Mouse (Mus musculus) layer of hippocampus, adult 8-10 months (tissue): ENCODE measurements around the gene Dap. TPM values are rescaled to one million over a fixed set of nuclear protein-coding genes. Genes with fewer than 3 reads are reported as not detected.

Experiments
- DNase-seq, 2 experiments: peaks; one replicate each; pipeline ENCODE4 v3.0.0; 2022; ENCODE audit warnings: low spot score in 2 of 2
- total RNA-seq, 4 experiments: library from RNA; stranded (reverse); gene quantifications; 2 replicates each; pipeline ENCODE4 v1.2.4; 2022

Gene Dap
- total RNA-seq, 4 experiments from 2014 or later: 6.2 to 13.5 (median 8.9) TPM

DNA sequence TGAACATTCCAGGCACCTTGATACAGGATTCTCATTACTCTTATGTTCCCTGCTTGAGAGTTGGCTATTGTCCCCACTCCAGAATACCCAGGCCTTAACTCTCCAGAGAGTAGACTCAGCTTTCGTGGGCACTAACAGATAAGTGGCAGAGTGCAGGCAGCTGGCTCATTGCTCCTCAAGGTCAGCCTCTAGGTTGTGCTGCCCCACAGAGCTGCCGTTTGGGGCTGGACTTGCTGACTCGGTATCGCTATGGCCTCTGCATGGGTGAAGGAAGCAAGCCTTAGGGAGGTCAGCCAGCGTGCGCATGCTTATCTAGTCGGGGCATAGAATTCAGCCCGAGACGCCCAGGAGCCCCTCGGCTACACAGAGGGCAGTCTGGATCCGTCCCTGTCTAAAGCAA is 13.3 kb downstream of the Dap start:
- DNase-seq: no peak

GRCm38 (mm10) chr15:31237898-31238297 is 13.8 kb downstream of the Dap start:
- no peak for DNase-seq

- DNase-seq: no peak
These were observed 14.5 kb downstream of the Dap start for GRCm38 (mm10) chr15:31238611-31239010.

DNA sequence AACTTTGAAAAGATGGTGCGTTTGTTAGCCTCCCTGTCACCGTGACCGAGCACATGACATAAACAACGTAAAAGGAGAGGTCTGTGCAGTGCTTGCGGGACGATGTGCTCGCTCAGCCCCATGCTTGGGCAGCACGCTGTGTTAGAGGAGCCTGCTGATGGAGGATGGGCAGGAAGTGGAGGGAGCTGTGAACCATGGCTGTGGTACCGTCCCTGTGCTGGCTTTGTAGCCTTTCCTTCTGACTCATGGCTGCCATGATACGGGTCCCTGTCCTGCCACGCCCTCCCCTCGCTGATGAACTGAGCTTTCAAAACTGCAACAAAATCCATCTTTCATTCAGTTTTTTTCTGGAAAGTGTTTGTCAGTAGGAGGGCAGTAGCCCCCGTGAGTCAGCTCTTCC is 15.6 kb downstream of the Dap start:
- DNase-seq: no peak

DNA sequence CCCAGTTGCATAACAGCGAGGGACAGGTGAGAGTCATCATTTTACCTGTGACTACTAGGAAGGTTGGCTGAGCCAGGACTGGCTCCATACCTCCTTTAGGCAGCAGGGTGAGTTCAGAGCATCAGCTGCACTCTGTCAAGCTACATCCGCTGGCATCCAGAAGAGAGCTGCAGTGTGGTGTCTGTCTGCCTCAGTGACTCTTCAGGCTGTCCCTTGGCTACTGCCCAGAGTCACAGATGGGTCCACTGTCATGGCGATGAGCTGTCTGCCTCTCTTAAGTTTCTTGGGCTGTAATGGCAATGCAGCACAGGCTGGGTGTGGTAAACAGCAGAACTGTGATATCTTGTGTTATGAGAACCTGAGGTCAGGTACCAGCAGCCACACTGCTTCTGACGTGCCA is 16.1 kb downstream of the Dap start:
- no peak for DNase-seq

- no peak for DNase-seq
These were observed 19.1 kb downstream of the Dap start for GRCm38 (mm10) chr15:31243260-31243659.

GRCm38 (mm10) chr15:31244696-31245445 is 20.8 kb downstream of the Dap start:
- no peak for DNase-seq

DNA sequence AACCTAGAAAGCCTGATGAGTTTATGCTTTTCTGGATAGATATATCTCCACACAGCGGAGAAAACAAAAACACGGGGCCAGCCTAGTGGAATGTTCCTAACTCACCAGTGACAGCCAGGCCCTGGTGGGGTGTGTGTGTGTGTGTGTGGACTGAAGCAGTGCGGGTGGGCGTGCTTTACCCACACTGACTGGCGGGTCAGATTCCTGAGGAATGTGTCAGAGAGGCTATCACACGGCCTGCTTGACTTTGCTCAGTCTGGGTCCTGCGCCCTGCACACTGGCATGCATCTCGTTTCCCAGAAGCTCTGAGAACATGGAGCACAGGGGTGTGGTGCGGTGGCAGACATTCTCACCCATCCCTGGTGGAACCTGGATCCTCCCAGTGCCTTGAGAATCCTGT is 21.8 kb downstream of the Dap start:
- no peak for DNase-seq

DNA sequence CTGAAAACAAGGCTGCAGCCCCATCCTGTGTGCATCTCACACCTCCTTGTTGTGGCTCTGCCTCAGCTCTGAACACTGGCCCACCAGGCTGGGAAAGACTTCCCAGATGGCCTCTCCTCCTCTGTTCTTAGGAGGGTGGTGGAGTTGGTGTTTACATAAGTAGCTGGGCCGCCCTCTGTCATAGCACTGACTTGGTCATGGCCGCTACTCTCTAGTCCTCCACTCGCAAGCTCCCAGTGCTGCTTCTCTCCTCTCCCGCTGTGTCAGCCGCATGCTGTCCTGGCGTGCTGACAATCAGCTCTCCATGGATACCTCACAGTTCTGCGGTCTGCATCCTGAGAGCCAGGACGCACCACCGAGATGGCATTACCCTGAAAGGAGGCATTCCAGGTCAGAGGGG is 22.9 kb downstream of the Dap start:
- DNase-seq: no peak

GRCm38 (mm10) chr15:31248882-31249281 is 24.8 kb downstream of the Dap start:
- no peak for DNase-seq

DNA sequence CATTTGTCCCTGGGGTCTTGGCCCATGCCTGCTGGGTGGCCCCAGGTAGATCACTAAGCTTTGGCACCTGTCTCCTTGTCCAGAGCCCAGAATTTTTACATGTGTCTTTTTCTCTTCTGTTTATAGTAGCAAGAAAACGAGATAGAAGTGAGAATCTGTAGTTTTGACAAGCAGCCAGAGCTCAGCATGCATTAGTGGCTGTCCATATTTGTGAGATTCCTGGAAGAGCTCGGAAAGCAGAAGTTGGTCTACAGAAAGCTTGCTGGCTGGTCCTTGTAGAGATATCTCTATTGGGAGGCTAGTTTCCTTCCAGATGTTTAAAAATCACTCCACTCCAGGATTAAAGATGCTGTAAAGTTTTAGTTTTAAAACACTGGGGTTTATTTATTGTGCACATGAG is 25.9 kb downstream of the Dap start:
- DNase-seq: no peak

DNA sequence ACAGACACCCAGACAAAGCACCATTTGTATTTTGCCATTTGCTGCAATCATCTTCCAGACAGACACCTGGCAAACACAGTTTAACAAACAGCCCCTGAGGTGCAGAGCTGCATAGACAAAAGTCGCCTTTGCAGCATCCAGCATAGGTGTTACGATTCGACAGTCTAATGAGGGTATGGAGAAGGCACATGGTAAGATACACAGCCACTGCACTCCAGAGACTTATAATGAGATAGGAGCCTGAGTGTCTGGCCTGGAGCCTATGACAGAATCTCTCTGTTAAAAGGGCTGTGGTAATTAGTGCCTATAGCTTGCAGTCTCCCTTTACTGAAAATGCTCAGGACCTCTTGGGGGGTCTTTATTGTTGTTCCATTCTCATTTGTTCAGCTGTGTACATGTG is 26.6 kb downstream of the Dap start:
- no peak for DNase-seq

- DNase-seq: no peak
These were observed 27.1 kb downstream of the Dap start for GRCm38 (mm10) chr15:31251189-31251588.

- DNase-seq: no peak
These were observed 28.6 kb downstream of the Dap start for GRCm38 (mm10) chr15:31252590-31253311.

GRCm38 (mm10) chr15:31253380-31253779 is 29.3 kb downstream of the Dap start:
- no peak for DNase-seq

DNA sequence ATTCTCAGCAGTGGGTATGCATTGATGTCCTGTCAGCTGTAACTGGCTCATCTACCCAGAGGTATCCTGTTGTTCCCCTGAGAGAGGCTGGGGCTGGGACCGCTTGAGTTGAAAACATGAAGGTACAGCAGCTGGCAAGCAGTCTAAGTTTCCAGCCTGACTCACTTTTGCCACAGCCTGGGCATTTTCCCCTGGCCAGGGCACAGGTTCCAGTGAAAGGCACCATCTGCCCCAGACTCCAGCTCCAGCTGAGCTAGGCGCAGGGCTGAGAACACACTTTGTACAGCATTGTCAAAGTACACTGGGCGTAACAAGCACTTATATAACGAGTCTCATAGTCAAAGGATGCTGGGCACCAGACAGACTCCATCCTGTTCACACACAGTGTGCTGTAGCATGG is 29.8 kb downstream of the Dap start:
- no peak for DNase-seq

GRCm38 (mm10) chr15:31254939-31255535 is 30.9 kb downstream of the Dap start:
- no peak for DNase-seq

GRCm38 (mm10) chr15:31255762-31256161 is 31.6 kb downstream of the Dap start:
- DNase-seq: no peak

GRCm38 (mm10) chr15:31257329-31257728 is 33.2 kb downstream of the Dap start:
- no peak for DNase-seq

DNA sequence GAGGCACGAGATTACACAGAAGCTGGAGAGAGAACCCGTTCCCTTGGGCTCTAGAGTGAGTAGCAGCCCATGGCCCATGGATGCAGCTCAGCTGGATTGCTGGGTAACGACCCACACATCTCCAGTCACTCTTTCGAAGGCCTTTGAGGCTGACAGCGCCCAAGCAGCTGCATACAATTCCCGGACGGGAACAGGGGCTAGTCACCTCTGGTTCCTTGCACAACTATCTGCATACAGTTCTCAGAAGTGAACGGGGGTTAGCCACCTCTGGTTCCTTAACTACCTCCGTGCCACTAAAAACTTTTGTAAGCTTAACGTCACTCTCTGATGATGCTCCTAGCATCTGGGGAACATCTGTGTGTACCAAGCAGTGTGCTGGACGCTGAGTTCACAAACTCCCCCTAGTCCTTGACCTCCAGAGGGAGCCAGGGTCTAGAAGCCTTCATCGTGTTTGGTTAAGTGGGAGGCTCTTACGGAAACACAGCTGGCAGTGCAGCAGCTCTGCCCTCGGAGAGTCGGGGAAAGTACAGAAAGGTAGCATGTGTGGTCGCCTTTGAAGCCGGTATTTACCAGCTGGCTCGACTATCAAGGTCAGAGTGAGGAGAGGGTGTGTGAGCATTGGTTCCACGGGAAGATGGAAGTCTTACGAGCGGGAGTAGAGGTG is 34.0 kb downstream of the Dap start:
- DNase-seq: no peak

DNA sequence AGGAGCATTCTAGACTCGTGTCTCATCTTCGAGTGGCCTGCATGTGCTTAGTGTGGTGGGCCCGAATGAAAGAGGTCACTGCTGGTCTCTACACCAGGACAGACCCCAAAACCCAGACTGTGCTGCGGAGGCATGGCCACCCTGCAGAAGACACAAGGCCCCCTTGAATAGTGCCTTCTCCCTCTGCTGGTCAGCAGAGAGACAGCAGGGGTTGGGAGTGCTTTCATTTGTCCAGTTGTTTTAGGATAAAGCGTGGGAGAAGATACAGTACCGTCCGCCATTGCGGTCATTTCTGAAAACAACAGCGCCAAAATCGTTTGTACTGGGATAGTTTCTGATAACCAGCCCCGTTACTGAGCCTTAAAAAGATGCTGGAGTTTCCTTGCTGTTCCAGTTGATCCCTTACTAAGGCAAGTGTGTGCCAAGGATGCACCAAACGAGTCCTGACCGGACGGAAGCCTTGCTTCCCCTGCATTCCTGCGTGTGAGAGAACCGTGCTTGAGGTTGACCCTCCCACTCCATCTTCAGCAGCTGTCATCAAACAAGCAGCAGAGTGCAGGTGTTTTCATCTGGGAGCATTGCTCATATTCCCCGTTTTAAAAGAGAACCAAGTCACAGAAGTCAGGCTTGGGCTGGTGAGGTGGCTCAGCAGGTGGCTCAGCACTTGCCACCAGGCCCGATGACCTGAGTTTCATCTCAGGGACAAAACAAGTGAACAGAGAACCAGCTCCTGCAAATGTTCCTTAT is 34.8 kb downstream of the Dap start:
- DNase-seq: no peak
